Mouse (Mus musculus) bone marrow macrophage, adult 2 months (primary cell): ENCODE results near the gene Trub1.

ENCODE experiments used
- CTCF ChIP-seq: IDR thresholded peaks from 2 replicates; pipeline ENCODE4 v1.5.1; 2012; ENCODE audit warnings: low read depth, mild to moderate bottlenecking, low read length, moderate library complexity
- POLR2A ChIP-seq: IDR thresholded peaks from 2 replicates; pipeline ENCODE4 v1.6.1; 2012; ENCODE audit warnings: mild to moderate bottlenecking, low read depth, low read length, borderline replicate concordance

GRCm38 (mm10) chr19:57477310-57477709 is 24.6 kb downstream of the Trub1 start:
- TF ChIP-seq CTCF, result no peak
- TF ChIP-seq POLR2A, result no peak
